Mouse (Mus musculus) limb, embryonic 11.5 days (tissue): ENCODE results near the gene Fuca1. TPM values are rescaled to one million over a fixed set of nuclear protein-coding genes. Genes with fewer than 3 reads are reported as not detected.

Experiments
- ATAC-seq: fragments of 200-750 bp; cut with Nextera tagmentation; 2 replicates; pipeline ENCODE4 v1.8.0; 2017; ENCODE audit warnings: low read depth; ENCODE audit not compliant: insufficient number of reproducible peaks, low FRiP score, low TSS enrichment
- DNase-seq: peaks from one replicate; pipeline ENCODE4 v3.0.0-alpha.2; 2015; ENCODE audit warnings: low spot score
- H3K27ac ChIP-seq: fragments of 300-500 bp; sonication (generic); replicated peaks from 2 replicates; pipeline ENCODE4 v1.5.1; 2014; ENCODE audit warnings: low read depth, mild to moderate bottlenecking, low read length
- H3K27me3 ChIP-seq: fragments of 300-500 bp; sonication (generic); 2 replicates; pipeline ENCODE4 v1.6.1; 2014; ENCODE audit warnings: mild to moderate bottlenecking, low read length, mixed read lengths; ENCODE audit not compliant: control insufficient read depth, insufficient read depth
- H3K36me3 ChIP-seq: fragments of 300-500 bp; sonication (generic); 2 replicates; pipeline ENCODE4 v1.6.1; 2014; ENCODE audit warnings: mild to moderate bottlenecking, low read length, moderate library complexity, mixed read lengths; ENCODE audit not compliant: control insufficient read depth, insufficient read depth
- H3K4me1 ChIP-seq: fragments of 300-500 bp; sonication (generic); 2 replicates; pipeline ENCODE4 v1.6.1; 2014; ENCODE audit warnings: low read length, mixed read lengths; ENCODE audit not compliant: control insufficient read depth, insufficient read depth
- H3K4me2 ChIP-seq: fragments of 300-500 bp; sonication (generic); 2 replicates; pipeline ENCODE4 v1.6.1; 2014; ENCODE audit warnings: low read depth, mild to moderate bottlenecking, moderate library complexity; ENCODE audit not compliant: severe bottlenecking
- H3K4me3 ChIP-seq: fragments of 300-500 bp; sonication (generic); 2 replicates; pipeline ENCODE4 v1.5.1; 2014; ENCODE audit warnings: low read depth, low read length
- H3K9ac ChIP-seq: fragments of 300-500 bp; sonication (generic); 2 replicates; pipeline ENCODE4 v1.6.1; 2014; ENCODE audit warnings: mild to moderate bottlenecking, low read length
- H3K9me3 ChIP-seq: fragments of 300-500 bp; sonication (generic); 2 replicates; pipeline ENCODE4 v1.6.1; 2016; ENCODE audit warnings: low read length; ENCODE audit not compliant: control insufficient read depth
- WGBS: fragments of 180-500 bp; shearing (Covaris S2); extraction: QIAGEN DNeasy Blood & Tissue Kit; methylation state at CpG from one replicate; pipeline ENCODE4 v1.1.7; 2014; 5-methylcytosine and 5-hydroxymethylcytosine counted together
- polyA plus RNA-seq: library from polyadenylated mRNA; unstranded; fragments of >200 nt; fragmentation: Nextera tagmentation; extraction: Ambion mirVana; gene quantifications from 2 replicates; pipeline ENCODE4 v1.2.1, GENCODE M21; 2014

Fuca1 gene
- polyA plus RNA-seq, 1 experiment from 2014 or later, result 40.1 TPM

GRCm38 (mm10) chr4:135955886-135956285, 35.4 kb downstream of the Fuca1 start:
- Histone ChIP-seq H3K4me3 (no peak overlapping the region), H3K27me3 (no peaks in the 10 kb centered on the region), H3K9ac (no peak overlapping the region), H3K9me3 (no peaks in the 10 kb centered on the region), H3K4me1 (no peaks in the 10 kb centered on the region), H3K27ac (no peak overlapping the region), H3K4me2 (no peak overlapping the region), H3K36me3 (peaks cover 13% of the 10 kb centered on the region)
- DNase-seq, result no peak
- WGBS, result 87% methylated on average over 9 of the region's 9 CpGs
- ATAC-seq, result no peak

GRCm38 (mm10) chr4:135958354-135958753, 37.8 kb downstream of the Fuca1 start:
- Histone ChIP-seq H3K27me3 (no peaks in the 10 kb centered on the region), H3K4me2 (no peak overlapping the region), H3K9me3 (no peaks in the 10 kb centered on the region), H3K4me3 (no peak overlapping the region), H3K9ac (no peak overlapping the region), H3K27ac (no peak overlapping the region), H3K4me1 (no peaks in the 10 kb centered on the region), H3K36me3 (peaks cover 2% of the 10 kb centered on the region; the same call in 1 of the 2 replicates)
- no peak for DNase-seq
- WGBS, result 67% methylated on average over 8 of the region's 8 CpGs
- no peak for ATAC-seq

GRCm38 (mm10) chr4:135960717-135961116, 40.2 kb downstream of the Fuca1 start:
- Histone ChIP-seq H3K36me3 (no peaks in the 10 kb centered on the region; the same call in 1 of the 2 replicates), H3K9ac (no peak overlapping the region), H3K4me1 (peaks cover 9% of the 10 kb centered on the region), H3K27ac (no peak overlapping the region), H3K27me3 (no peaks in the 10 kb centered on the region), H3K4me3 (no peak overlapping the region), H3K4me2 (no peak overlapping the region), H3K9me3 (no peaks in the 10 kb centered on the region)
- no peak for ATAC-seq
- 23% methylated on average over 5 of the region's 5 CpGs for WGBS
- peak; percentile 90 for DNase-seq

GRCm38 (mm10) chr4:135961709-135962108, 41.2 kb downstream of the Fuca1 start:
- peaks cover 2% of the 10 kb centered on the region; the same call in 1 of the 2 replicates for H3K36me3 ChIP-seq
- H3K9ac ChIP-seq, result no peak overlapping the region
- no peak overlapping the region for H3K4me2 ChIP-seq
- H3K9me3 ChIP-seq, result no peaks in the 10 kb centered on the region
- DNase-seq (no peak), ATAC-seq (no peak)
- H3K4me1 ChIP-seq, result peaks cover 9% of the 10 kb centered on the region
- H3K4me3 ChIP-seq, result no peak overlapping the region
- H3K27me3 ChIP-seq, result no peaks in the 10 kb centered on the region
- H3K27ac ChIP-seq, result no peak overlapping the region
- WGBS, result 88% methylated on average over 5 of the region's 5 CpGs

GRCm38 (mm10) chr4:135962198-135962597, 41.7 kb downstream of the Fuca1 start:
- H3K36me3 ChIP-seq, result peaks cover 4% of the 10 kb centered on the region
- H3K9me3 ChIP-seq, result no peaks in the 10 kb centered on the region
- ATAC-seq (no peak), DNase-seq (no peak)
- H3K4me2 ChIP-seq, result no peak overlapping the region
- WGBS, result 90% methylated on average over 7 of the region's 7 CpGs
- peaks cover 9% of the 10 kb centered on the region for H3K4me1 ChIP-seq
- H3K9ac ChIP-seq, result no peak overlapping the region
- H3K27ac ChIP-seq, result no peak overlapping the region
- no peak overlapping the region for H3K4me3 ChIP-seq
- no peaks in the 10 kb centered on the region for H3K27me3 ChIP-seq

GRCm38 (mm10) chr4:135962946-135963345, 42.4 kb downstream of the Fuca1 start:
- WGBS, result 4% methylated on average over 15 of the region's 15 CpGs
- no peaks in the 10 kb centered on the region for H3K27me3 ChIP-seq
- H3K27ac ChIP-seq, result 0 out of 2 replicates have a peak overlapping the region, but pooled peaks have one; percentile 24
- peak overlapping the region; percentile 47 for H3K4me3 ChIP-seq
- DNase-seq (no peak), ATAC-seq (no peak)
- H3K4me2 ChIP-seq, result peak overlapping the region; percentile 94
- H3K4me1 ChIP-seq, result peaks cover 9% of the 10 kb centered on the region
- peaks cover 10% of the 10 kb centered on the region for H3K36me3 ChIP-seq
- peak overlapping the region; percentile 71 for H3K9ac ChIP-seq
- no peaks in the 10 kb centered on the region for H3K9me3 ChIP-seq

GRCm38 (mm10) chr4:135963457-135964193, 43.1 kb downstream of the Fuca1 start, which contains the start of gene Gale:
TSS of gene Gale (plus strand) at chr4:135963727.
- DNase-seq (peak; percentile 94), ATAC-seq (peak; percentile 85)
- H3K4me1 ChIP-seq, result peaks cover 9% of the 10 kb centered on the region
- H3K27me3 ChIP-seq, result no peaks in the 10 kb centered on the region
- WGBS, result under 1% methylated on average over 56 of the region's 56 CpGs
- H3K36me3 ChIP-seq, result peaks cover 13% of the 10 kb centered on the region
- H3K9me3 ChIP-seq, result no peaks in the 10 kb centered on the region
- H3K4me2 ChIP-seq, result peak within 1 kb of the TSS; percentile 94
- H3K27ac ChIP-seq, result 0 out of 2 replicates have a peak within 1 kb of the TSS, but pooled peaks have one; percentile 24
- H3K9ac ChIP-seq, result peak within 1 kb of the TSS; percentile 71
- H3K4me3 ChIP-seq, result peak within 1 kb of the TSS; percentile 47

- DNase-seq, result no peak
- H3K4me3 ChIP-seq, result peak overlapping the region; percentile 47
- H3K27me3 ChIP-seq, result no peaks in the 10 kb centered on the region
- WGBS, result 4% methylated on average over 12 of the region's 12 CpGs
- H3K4me2 ChIP-seq, result peak overlapping the region; percentile 94
- no peak for ATAC-seq
- H3K4me1 ChIP-seq, result peaks cover 9% of the 10 kb centered on the region
- peak overlapping the region; percentile 46 for H3K9ac ChIP-seq
- H3K27ac ChIP-seq, result no peak overlapping the region
- peaks cover 15% of the 10 kb centered on the region for H3K36me3 ChIP-seq
- no peaks in the 10 kb centered on the region for H3K9me3 ChIP-seq
Measured at GRCm38 (mm10) chr4:135964426-135964825, 43.9 kb downstream of the Fuca1 start.
